Mouse (Mus musculus): ENCODE data around the gene Gp5.

DNA sequence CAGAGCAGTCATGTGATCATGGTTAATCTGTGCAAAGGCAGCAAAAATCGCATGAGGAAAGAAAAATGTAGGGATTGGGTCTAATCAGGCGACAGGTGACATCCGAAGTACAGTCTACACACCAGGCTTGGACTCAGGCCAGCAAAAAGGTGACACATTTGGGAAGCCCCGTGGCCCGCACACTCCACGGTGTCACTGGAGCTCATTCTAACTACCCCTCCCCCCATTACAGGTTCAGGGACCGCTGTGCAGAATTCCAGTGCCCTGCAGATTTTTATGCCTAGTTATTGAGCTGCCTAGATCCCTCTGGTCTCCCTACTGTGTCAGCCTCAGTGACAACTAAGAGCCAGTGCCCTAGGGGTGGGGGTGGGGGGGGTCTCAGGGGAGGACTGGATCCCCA lies 13.1 kb downstream of the Gp5 start:
- TF ChIP-seq CTCF (IDR thresholded peaks at IDR 0.05; ENCODE audit: low read depth, low read length), result no peak
- TF ChIP-seq EP300 (IDR thresholded peaks at IDR 0.05; ENCODE audit: insufficient read depth, low read depth, low read length), result no peak

Measured in ES-Bruce4 (cell line).